Mouse (Mus musculus): ENCODE results near the gene Itsn1. TPM values are rescaled to one million over a fixed set of nuclear protein-coding genes. Genes with fewer than 3 reads are reported as not detected.

Gene Itsn1
- polyA plus RNA-seq, 1 experiment from 2014 or later = 54.7 TPM

- Histone ChIP-seq H3K36me3 (ENCODE audit: control insufficient read depth, insufficient read depth) (peaks cover 20% of the 10 kb centered on the region), H3K9me3 (replicated peaks; ENCODE audit: control insufficient read depth, low read length) (no peaks in the 10 kb centered on the region), H3K27me3 (ENCODE audit: control insufficient read depth, insufficient read depth, low read depth, low read length) (no peaks in the 10 kb centered on the region), H3K4me2 (ENCODE audit: low read depth, low read length) (no peak overlapping the region), H3K9ac (ENCODE audit: low read depth, low read length) (no peak overlapping the region), H3K4me3 (ENCODE audit: low read depth, low read length) (no peak overlapping the region), H3K4me1 (ENCODE audit: control insufficient read depth, low read depth, low read length) (peaks cover 4% of the 10 kb centered on the region; the same call in 1 of the 2 replicates), H3K27ac (ENCODE audit: low read length) (no peak overlapping the region)
- no peak for ATAC-seq (ENCODE audit: low read depth)
- WGBS (ENCODE audit: insufficient replicate concordance) = 64% methylated on average over 5 of the region's 5 CpGs
These were observed 104.0 kb downstream of the Itsn1 start for GRCm38 (mm10) chr16:91833121-91833520.

GRCm38 (mm10) chr16:91833558-91833957 lies 104.5 kb downstream of the Itsn1 start:
- Histone ChIP-seq H3K4me3 (ENCODE audit: low read depth, low read length) (no peak overlapping the region), H3K9ac (ENCODE audit: low read depth, low read length) (no peak overlapping the region), H3K27me3 (ENCODE audit: control insufficient read depth, insufficient read depth, low read depth, low read length) (no peaks in the 10 kb centered on the region), H3K4me1 (ENCODE audit: control insufficient read depth, low read depth, low read length) (no peaks in the 10 kb centered on the region), H3K27ac (ENCODE audit: low read length) (no peak overlapping the region), H3K4me2 (ENCODE audit: low read depth, low read length) (no peak overlapping the region), H3K9me3 (replicated peaks; ENCODE audit: control insufficient read depth, low read length) (no peaks in the 10 kb centered on the region), H3K36me3 (ENCODE audit: control insufficient read depth, insufficient read depth) (peaks cover 15% of the 10 kb centered on the region)
- WGBS (ENCODE audit: insufficient replicate concordance) = 77% methylated on average over 2 of the region's 2 CpGs
- no peak for ATAC-seq (ENCODE audit: low read depth)

GRCm38 (mm10) chr16:91833981-91834380 lies 104.9 kb downstream of the Itsn1 start:
- WGBS (ENCODE audit: insufficient replicate concordance) = 70% methylated on average over 1 of the region's 1 CpGs

GRCm38 (mm10) chr16:91835790-91836189 lies 106.7 kb downstream of the Itsn1 start:
- peaks cover 3% of the 10 kb centered on the region for H3K36me3 ChIP-seq (ENCODE audit: control insufficient read depth, insufficient read depth)
- H3K4me2 ChIP-seq (ENCODE audit: low read depth, low read length) = no peak overlapping the region
- no peaks in the 10 kb centered on the region for H3K27me3 ChIP-seq (ENCODE audit: control insufficient read depth, insufficient read depth, low read depth, low read length)
- no peaks in the 10 kb centered on the region for H3K9me3 ChIP-seq (replicated peaks; ENCODE audit: control insufficient read depth, low read length)
- 76% methylated on average over 6 of the region's 6 CpGs for WGBS (ENCODE audit: insufficient replicate concordance)
- no peak overlapping the region for H3K4me3 ChIP-seq (ENCODE audit: low read depth, low read length)
- H3K27ac ChIP-seq (ENCODE audit: low read length) = no peak overlapping the region
- H3K9ac ChIP-seq (ENCODE audit: low read depth, low read length) = no peak overlapping the region
- H3K4me1 ChIP-seq (ENCODE audit: control insufficient read depth, low read depth, low read length) = no peaks in the 10 kb centered on the region
- ATAC-seq (ENCODE audit: low read depth) = no peak

More at GRCm38 (mm10) chr16:91833981-91834380, 104.9 kb downstream of the Itsn1 start:
- Histone ChIP-seq H3K4me3 (ENCODE audit: low read depth, low read length) (no peak overlapping the region), H3K4me2 (ENCODE audit: low read depth, low read length) (no peak overlapping the region), H3K27ac (ENCODE audit: low read length) (no peak overlapping the region), H3K9me3 (replicated peaks; ENCODE audit: control insufficient read depth, low read length) (no peaks in the 10 kb centered on the region), H3K36me3 (ENCODE audit: control insufficient read depth, insufficient read depth) (peaks cover 13% of the 10 kb centered on the region), H3K4me1 (ENCODE audit: control insufficient read depth, low read depth, low read length) (no peaks in the 10 kb centered on the region), H3K27me3 (ENCODE audit: control insufficient read depth, insufficient read depth, low read depth, low read length) (no peaks in the 10 kb centered on the region), H3K9ac (ENCODE audit: low read depth, low read length) (no peak overlapping the region)
- no peak for ATAC-seq (ENCODE audit: low read depth)

- Histone ChIP-seq H3K4me3 (ENCODE audit: low read depth, low read length) (no peak overlapping the region), H3K4me2 (ENCODE audit: low read depth, low read length) (no peak overlapping the region), H3K9ac (ENCODE audit: low read depth, low read length) (no peak overlapping the region), H3K4me1 (ENCODE audit: control insufficient read depth, low read depth, low read length) (no peaks in the 10 kb centered on the region), H3K27me3 (ENCODE audit: control insufficient read depth, insufficient read depth, low read depth, low read length) (no peaks in the 10 kb centered on the region), H3K27ac (ENCODE audit: low read length) (no peak overlapping the region), H3K36me3 (ENCODE audit: control insufficient read depth, insufficient read depth) (peaks cover 3% of the 10 kb centered on the region), H3K9me3 (replicated peaks; ENCODE audit: control insufficient read depth, low read length) (no peaks in the 10 kb centered on the region)
- 77% methylated on average over 18 of the region's 18 CpGs for WGBS (ENCODE audit: insufficient replicate concordance)
- ATAC-seq (ENCODE audit: low read depth) = no peak
These were observed 107.8 kb downstream of the Itsn1 start for GRCm38 (mm10) chr16:91836592-91837557.

GRCm38 (mm10) chr16:91837558-91838041 lies 108.5 kb downstream of the Itsn1 start:
- Histone ChIP-seq H3K36me3 (ENCODE audit: control insufficient read depth, insufficient read depth) (peaks cover 4% of the 10 kb centered on the region), H3K9me3 (replicated peaks; ENCODE audit: control insufficient read depth, low read length) (no peaks in the 10 kb centered on the region), H3K27ac (ENCODE audit: low read length) (no peak overlapping the region)

GRCm38 (mm10) chr16:91838771-91839170 lies 109.7 kb downstream of the Itsn1 start:
- H3K27me3 ChIP-seq (ENCODE audit: control insufficient read depth, insufficient read depth, low read depth, low read length) = no peaks in the 10 kb centered on the region
- WGBS (ENCODE audit: insufficient replicate concordance) = 77% methylated on average over 11 of the region's 11 CpGs
- no peak for ATAC-seq (ENCODE audit: low read depth)
- no peak overlapping the region for H3K4me2 ChIP-seq (ENCODE audit: low read depth, low read length)
- no peak overlapping the region for H3K27ac ChIP-seq (ENCODE audit: low read length)
- peaks cover 6% of the 10 kb centered on the region for H3K36me3 ChIP-seq (ENCODE audit: control insufficient read depth, insufficient read depth)
- H3K4me3 ChIP-seq (ENCODE audit: low read depth, low read length) = no peak overlapping the region
- no peak overlapping the region for H3K9ac ChIP-seq (ENCODE audit: low read depth, low read length)
- no peaks in the 10 kb centered on the region for H3K9me3 ChIP-seq (replicated peaks; ENCODE audit: control insufficient read depth, low read length)
- H3K4me1 ChIP-seq (ENCODE audit: control insufficient read depth, low read depth, low read length) = no peaks in the 10 kb centered on the region

More at GRCm38 (mm10) chr16:91837558-91838041, 108.5 kb downstream of the Itsn1 start:
- Histone ChIP-seq H3K27me3 (ENCODE audit: control insufficient read depth, insufficient read depth, low read depth, low read length) (no peaks in the 10 kb centered on the region), H3K4me2 (ENCODE audit: low read depth, low read length) (no peak overlapping the region), H3K4me1 (ENCODE audit: control insufficient read depth, low read depth, low read length) (no peaks in the 10 kb centered on the region), H3K9ac (ENCODE audit: low read depth, low read length) (no peak overlapping the region), H3K4me3 (ENCODE audit: low read depth, low read length) (no peak overlapping the region)
- 80% methylated on average over 4 of the region's 4 CpGs for WGBS (ENCODE audit: insufficient replicate concordance)
- ATAC-seq (ENCODE audit: low read depth) = no peak

GRCm38 (mm10) chr16:91839462-91839861 lies 110.4 kb downstream of the Itsn1 start:
- peaks cover 6% of the 10 kb centered on the region for H3K36me3 ChIP-seq (ENCODE audit: control insufficient read depth, insufficient read depth)
- H3K27me3 ChIP-seq (ENCODE audit: control insufficient read depth, insufficient read depth, low read depth, low read length) = no peaks in the 10 kb centered on the region
- 44% methylated on average over 11 of the region's 11 CpGs for WGBS (ENCODE audit: insufficient replicate concordance)
- ATAC-seq (ENCODE audit: low read depth) = peak; percentile 33; the same call in 1 of the 2 replicates
- no peaks in the 10 kb centered on the region for H3K4me1 ChIP-seq (ENCODE audit: control insufficient read depth, low read depth, low read length)
- H3K9me3 ChIP-seq (replicated peaks; ENCODE audit: control insufficient read depth, low read length) = no peaks in the 10 kb centered on the region
- H3K27ac ChIP-seq (ENCODE audit: low read length) = no peak overlapping the region
- no peak overlapping the region for H3K9ac ChIP-seq (ENCODE audit: low read depth, low read length)
- H3K4me2 ChIP-seq (ENCODE audit: low read depth, low read length) = no peak overlapping the region
- no peak overlapping the region for H3K4me3 ChIP-seq (ENCODE audit: low read depth, low read length)

- H3K27me3 ChIP-seq (ENCODE audit: control insufficient read depth, insufficient read depth, low read depth, low read length) = no peaks in the 10 kb centered on the region
- H3K4me2 ChIP-seq (ENCODE audit: low read depth, low read length) = no peak overlapping the region
- peaks cover 6% of the 10 kb centered on the region for H3K36me3 ChIP-seq (ENCODE audit: control insufficient read depth, insufficient read depth)
- 74% methylated on average over 14 of the region's 14 CpGs for WGBS (ENCODE audit: insufficient replicate concordance)
- no peak overlapping the region for H3K4me3 ChIP-seq (ENCODE audit: low read depth, low read length)
- H3K4me1 ChIP-seq (ENCODE audit: control insufficient read depth, low read depth, low read length) = no peaks in the 10 kb centered on the region
- no peak for ATAC-seq (ENCODE audit: low read depth)
- H3K9me3 ChIP-seq (replicated peaks; ENCODE audit: control insufficient read depth, low read length) = no peaks in the 10 kb centered on the region
- H3K27ac ChIP-seq (ENCODE audit: low read length) = no peak overlapping the region
- no peak overlapping the region for H3K9ac ChIP-seq (ENCODE audit: low read depth, low read length)
These were observed 112.0 kb downstream of the Itsn1 start for GRCm38 (mm10) chr16:91841026-91841630.
